ENCODE assay signal across 18 mouse cellular contexts in the genomic region with DNA sequence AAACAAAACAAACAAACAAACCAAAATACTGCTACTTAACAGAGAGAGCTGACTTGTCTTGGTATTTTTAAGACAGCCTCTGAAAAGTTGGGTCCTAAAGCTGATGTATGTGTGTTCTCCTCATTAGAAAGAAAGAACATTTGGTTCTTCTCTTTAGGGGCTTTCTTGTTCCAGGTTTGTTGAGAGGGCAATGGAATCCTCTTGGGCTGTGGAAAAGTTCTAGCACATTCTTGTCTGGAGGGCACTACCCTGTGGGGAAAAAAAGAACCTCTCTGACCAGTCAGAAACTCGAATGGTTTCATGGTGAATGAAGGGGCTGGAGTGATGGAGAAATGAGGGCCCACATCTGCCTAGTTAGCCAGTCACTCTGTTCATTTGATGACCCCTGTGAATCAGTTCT.
DNase-seq lines count a peak whose midpoint lies in the region; ATAC-seq and TF ChIP-seq lines count a peak whose summit lies in the region.
"Had no signal": no experiment of that assay in that cellular context is flagged by ENCODE, and none has a peak within 500 bp of the region (broad histone marks: within the 10 kb centered on the region; RNA-seq: fewer than 3 reads in every experiment).

No protein-coding gene starts in this region.

- H3K9ac ChIP-seq in lung, postnatal 0 days (replicated peaks; ENCODE audit: low read depth), result no peak overlapping the region

- no peak overlapping the region for H3K4me3 ChIP-seq in lung, postnatal 0 days (ENCODE audit: low read depth, low read length)
- H3K4me3 ChIP-seq in lung, adult 2 months (replicated peaks; ENCODE audit: extremely low read depth, low read depth, low read length), result no peak overlapping the region

- ATAC-seq in lung, postnatal 0 days, result no peak
- ATAC-seq: activated CD4-positive, CD25-positive, alpha-beta regulatory T cell, adult 4 months; CD4-positive, CD25-positive, alpha-beta regulatory T cell, adult 4 months; Patski had no signal

- H3K4me2 ChIP-seq in lung, postnatal 0 days (replicated peaks; ENCODE audit: low read depth, low read length), result no peak overlapping the region

- H3K27ac ChIP-seq in lung, postnatal 0 days (ENCODE audit: low read length), result no peak overlapping the region

- no peaks in the 10 kb centered on the region for H3K27me3 ChIP-seq in lung, postnatal 0 days (replicated peaks; ENCODE audit: insufficient read depth, low read length)
- H3K27me3 ChIP-seq: CH12.LX had no signal

- H3K36me3 ChIP-seq in lung, postnatal 0 days (ENCODE audit: insufficient read depth, low read length), result no peaks in the 10 kb centered on the region
- H3K36me3 ChIP-seq: G1E had no signal

- H3K9me3 ChIP-seq in lung, postnatal 0 days (ENCODE audit: low read length), result no peaks in the 10 kb centered on the region
- H3K9me3 ChIP-seq: G1E had no signal

- TF ChIP-seq EP300 in lung, postnatal 0 days (IDR thresholded peaks at IDR 0.05), result peak; percentile 93

- no peak for TF ChIP-seq CTCF in lung, postnatal 0 days (IDR thresholded peaks at IDR 0.05)
- no peak for TF ChIP-seq CTCF in lung, adult 2 months (IDR thresholded peaks at IDR 0.05; ENCODE audit: insufficient read depth, low read length)

- TF ChIP-seq POLR2A in lung, adult 2 months (IDR thresholded peaks at IDR 0.05; ENCODE audit: borderline replicate concordance, extremely low read depth, low read depth, low read length), result no peak

- no peaks in the 10 kb centered on the region for H3K4me1 ChIP-seq in lung, postnatal 0 days (ENCODE audit: insufficient read depth, low read depth, low read length)
- no peaks in the 10 kb centered on the region for H3K4me1 ChIP-seq in lung, adult 2 months (ENCODE audit: control insufficient read depth, insufficient read depth, low read length)

- 40% methylated on average over 1 of the region's 1 CpGs for WGBS in lung, postnatal 0 days
- WGBS in lung, adult 2 months, result 23% methylated on average over 1 of the region's 1 CpGs

- no peak for DNase-seq in lung, postnatal 0 days (ENCODE audit: low spot score)
- no peak for DNase-seq in lung, adult 2 months
- DNase-seq: adrenal gland, adult 2 months; adrenal gland, adult 8-10 months; adrenal gland, postnatal 10 days; adrenal gland, postnatal 14 days; adrenal gland, postnatal 25 days; adrenal gland, postnatal 36 days; B cell, adult 2 months; cerebellum, adult 11 months; cerebellum, adult 11-12 months; cerebellum, adult 18-20 months; cerebellum, adult 2 months had no signal
